Mouse (Mus musculus): ENCODE measurements around the gene Sult1e1.

DNA sequence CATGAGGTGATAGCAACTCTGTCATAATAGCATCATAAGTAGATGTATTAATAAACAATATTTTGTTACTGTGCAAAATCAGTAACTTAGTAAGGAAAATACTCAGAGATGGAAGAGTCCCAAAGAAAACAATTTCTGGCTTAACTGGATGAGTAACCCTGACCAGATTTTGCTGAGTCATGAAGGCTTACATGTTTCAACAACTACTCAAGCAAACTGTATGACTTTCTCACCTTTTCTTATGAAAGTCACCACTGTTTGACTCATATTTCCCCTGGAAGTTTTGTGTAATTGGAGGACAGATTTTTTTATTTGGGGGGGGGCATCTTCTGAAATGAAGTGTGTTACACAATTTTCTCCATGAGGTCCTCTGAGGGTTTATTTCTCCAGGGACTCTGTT lies 31.3 kb upstream of the Sult1e1 start:
- TF ChIP-seq POLR2A (IDR thresholded peaks at IDR 0.05; ENCODE audit: insufficient read length, low read depth) (no peak), USF1 (IDR thresholded peaks at IDR 0.05; ENCODE audit: low read depth) (no peak), TCF3 (IDR thresholded peaks at IDR 0.05; ENCODE audit: insufficient read length, low read depth) (no peak), MYOD1 (IDR thresholded peaks at IDR 0.05; ENCODE audit: control insufficient read depth in 1 of 3, insufficient read length in 2 of 3, low read depth in 2 of 3) (no peak), MAX (IDR thresholded peaks at IDR 0.05; ENCODE audit: low read depth) (no peak), E2F4 (IDR thresholded peaks at IDR 0.05; ENCODE audit: insufficient read depth) (no peak), POLR2AphosphoS2 (IDR thresholded peaks at IDR 0.05; ENCODE audit: insufficient read length, low read depth) (no peak), MYOG (IDR thresholded peaks at IDR 0.05; ENCODE audit: control insufficient read depth in 1 of 3, insufficient read depth in 1 of 3, insufficient read length in 2 of 3, low read depth in 2 of 3) (no peak), SRF (IDR thresholded peaks at IDR 0.05; ENCODE audit: control insufficient read depth, insufficient read length, low read depth) (no peak), TCF12 (IDR thresholded peaks at IDR 0.05; ENCODE audit: insufficient read depth, poor library complexity, severe bottlenecking) (no peak), CEBPB (IDR thresholded peaks at IDR 0.05; ENCODE audit: insufficient read depth, poor library complexity, severe bottlenecking) (peak; percentile 12; the same call in 1 of the 2 replicates), REST (IDR thresholded peaks at IDR 0.05; ENCODE audit: insufficient read depth, insufficient read length) (no peak)
